ENCODE assay signal across 24 mouse cellular contexts in the genomic region with DNA sequence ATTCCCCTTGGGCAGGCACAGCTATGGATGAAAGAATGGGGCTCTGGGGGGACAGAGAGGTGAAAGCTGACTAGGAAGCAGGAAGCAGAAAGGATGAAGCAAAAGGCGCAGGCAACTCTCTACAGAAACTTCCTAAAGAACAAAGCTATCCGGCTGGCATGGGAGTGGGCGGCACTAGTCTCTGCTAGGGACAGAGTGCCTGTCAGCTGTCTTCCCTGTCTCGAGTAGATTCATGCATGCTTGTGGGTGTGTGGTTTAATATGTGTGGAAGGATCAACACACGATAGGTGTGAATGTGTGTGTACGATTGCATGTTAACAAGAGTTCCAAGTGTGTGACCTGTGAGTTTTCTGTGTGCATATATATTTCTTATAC. TPM values are rescaled to one million over a fixed set of nuclear protein-coding genes. Genes with fewer than 3 reads are reported as not detected.
DNase-seq lines count a peak whose midpoint lies in the region; ATAC-seq and TF ChIP-seq lines count a peak whose summit lies in the region.
"Had no signal": no experiment of that assay in that cellular context is flagged by ENCODE, and none has a peak within 500 bp of the region (broad histone marks: within the 10 kb centered on the region; RNA-seq: fewer than 3 reads in every experiment).

No protein-coding gene starts in this region.

- H3K27ac ChIP-seq in forebrain, embryonic 12.5 days, result no peak overlapping the region
- H3K27ac ChIP-seq in forebrain, embryonic 16.5 days (ENCODE audit: low read length), result no peak overlapping the region
- H3K27ac ChIP-seq in midbrain, embryonic 11.5 days (ENCODE audit: low read depth, low read length), result no peak overlapping the region
- H3K27ac ChIP-seq in midbrain, postnatal 0 days (ENCODE audit: low read depth, low read length), result no peak overlapping the region
- H3K27ac ChIP-seq in kidney, embryonic 16.5 days (ENCODE audit: low read length), result no peak overlapping the region
- H3K27ac ChIP-seq: embryonic facial prominence, embryonic 10.5 days; forebrain, embryonic 15.5 days; heart, embryonic 15.5 days; hindbrain, embryonic 13.5 days; hindbrain, postnatal 0 days had no signal

- WGBS in forebrain, embryonic 12.5 days, result 49% methylated on average over 6 of the region's 6 CpGs
- 40% methylated on average over 6 of the region's 6 CpGs for WGBS in forebrain, embryonic 16.5 days
- WGBS in midbrain, embryonic 11.5 days, result 52% methylated on average over 6 of the region's 6 CpGs
- WGBS in midbrain, postnatal 0 days, result 43% methylated on average over 6 of the region's 6 CpGs
- 68% methylated on average over 6 of the region's 6 CpGs for WGBS in kidney, embryonic 16.5 days

- H3K4me1 ChIP-seq in forebrain, embryonic 12.5 days, result peaks cover 10% of the 10 kb centered on the region
- peaks cover 8% of the 10 kb centered on the region; the same call in 1 of the 2 replicates for H3K4me1 ChIP-seq in forebrain, embryonic 16.5 days (replicated peaks; ENCODE audit: control insufficient read depth, insufficient read depth, low read length)
- no peaks in the 10 kb centered on the region for H3K4me1 ChIP-seq in midbrain, embryonic 11.5 days (ENCODE audit: control insufficient read depth, insufficient read depth, low read length)
- H3K4me1 ChIP-seq in midbrain, postnatal 0 days (ENCODE audit: insufficient read depth, low read length), result no peaks in the 10 kb centered on the region; the same call in 1 of the 2 replicates
- H3K4me1 ChIP-seq in kidney, embryonic 16.5 days (ENCODE audit: insufficient read depth, low read length), result no peaks in the 10 kb centered on the region
- H3K4me1 ChIP-seq: heart, embryonic 15.5 days had no signal

- no peak overlapping the region for H3K9ac ChIP-seq in forebrain, embryonic 12.5 days
- H3K9ac ChIP-seq in forebrain, embryonic 16.5 days (replicated peaks; ENCODE audit: low read depth, low read length), result no peak overlapping the region
- no peak overlapping the region for H3K9ac ChIP-seq in midbrain, embryonic 11.5 days (ENCODE audit: low read length)
- no peak overlapping the region for H3K9ac ChIP-seq in midbrain, postnatal 0 days (replicated peaks; ENCODE audit: low read length, poor library complexity, severe bottlenecking)
- H3K9ac ChIP-seq in kidney, embryonic 16.5 days (replicated peaks; ENCODE audit: low read length), result no peak overlapping the region
- H3K9ac ChIP-seq: forebrain, embryonic 15.5 days; heart, embryonic 15.5 days; hindbrain, embryonic 13.5 days had no signal

- DNase-seq in layer of hippocampus, adult 18-20 months (ENCODE audit: low spot score in 2 of 2), result peak; percentile 13 to 58
- no peak for DNase-seq in layer of hippocampus, postnatal 36 days
- DNase-seq in midbrain, embryonic 11.5 days (ENCODE audit: low spot score, missing footprints), result peak; percentile 69
- DNase-seq in midbrain, postnatal 0 days (ENCODE audit: low spot score), result no peak
- peak; percentile 27 for DNase-seq in brain, adult 2 months (ENCODE audit: low read depth, low spot score)
- DNase-seq: adrenal gland, postnatal 10 days; B cell, adult 2 months; cerebellum, adult 11-12 months; cerebellum, adult 9-10 months; cerebellum, postnatal 36 days; gastrocnemius, postnatal 36 days; heart, adult 18-20 months; heart, postnatal 14 days had no signal

- H3K36me3 ChIP-seq in forebrain, embryonic 12.5 days (replicated peaks), result no peaks in the 10 kb centered on the region
- no peaks in the 10 kb centered on the region for H3K36me3 ChIP-seq in forebrain, embryonic 16.5 days (ENCODE audit: control insufficient read depth, insufficient read depth)
- H3K36me3 ChIP-seq in midbrain, embryonic 11.5 days (ENCODE audit: control insufficient read depth, insufficient read depth, low read length), result no peaks in the 10 kb centered on the region
- H3K36me3 ChIP-seq in midbrain, postnatal 0 days (ENCODE audit: insufficient read depth, low read length), result no peaks in the 10 kb centered on the region
- H3K36me3 ChIP-seq in kidney, embryonic 16.5 days (ENCODE audit: insufficient read depth, low read length), result no peaks in the 10 kb centered on the region
- H3K36me3 ChIP-seq: embryonic facial prominence, embryonic 10.5 days; forebrain, embryonic 15.5 days; G1E; heart, embryonic 15.5 days; hindbrain, embryonic 13.5 days had no signal

- H3K9me3 ChIP-seq in forebrain, embryonic 12.5 days, result no peaks in the 10 kb centered on the region
- no peaks in the 10 kb centered on the region for H3K9me3 ChIP-seq in forebrain, embryonic 16.5 days (ENCODE audit: control insufficient read depth, low read length)
- no peaks in the 10 kb centered on the region for H3K9me3 ChIP-seq in midbrain, embryonic 11.5 days (ENCODE audit: control insufficient read depth, low read length)
- H3K9me3 ChIP-seq in midbrain, postnatal 0 days (ENCODE audit: low read length), result no peaks in the 10 kb centered on the region
- H3K9me3 ChIP-seq in kidney, embryonic 16.5 days (ENCODE audit: low read length), result no peaks in the 10 kb centered on the region
- H3K9me3 ChIP-seq: embryonic facial prominence, embryonic 10.5 days; forebrain, embryonic 15.5 days; G1E; heart, embryonic 15.5 days; hindbrain, embryonic 13.5 days had no signal

- TF ChIP-seq CTCF in midbrain, postnatal 0 days (IDR thresholded peaks at IDR 0.05), result no peak

- no peak for ATAC-seq in forebrain, embryonic 12.5 days (ENCODE audit: low FRiP score)
- ATAC-seq in forebrain, embryonic 16.5 days, result no peak
- no peak for ATAC-seq in midbrain, embryonic 11.5 days (ENCODE audit: low FRiP score)
- no peak for ATAC-seq in midbrain, postnatal 0 days (ENCODE audit: low FRiP score)
- ATAC-seq in kidney, embryonic 16.5 days (ENCODE audit: low FRiP score, low TSS enrichment), result no peak
- ATAC-seq: CD4-positive, CD25-positive, alpha-beta regulatory T cell, adult 4 months; forebrain, embryonic 15.5 days; hindbrain, postnatal 0 days had no signal

- H3K4me3 ChIP-seq in forebrain, embryonic 12.5 days (replicated peaks), result no peak overlapping the region
- H3K4me3 ChIP-seq in forebrain, embryonic 16.5 days (replicated peaks; ENCODE audit: low read length), result no peak overlapping the region
- no peak overlapping the region for H3K4me3 ChIP-seq in midbrain, embryonic 11.5 days (ENCODE audit: low read depth, low read length)
- H3K4me3 ChIP-seq in midbrain, postnatal 0 days (ENCODE audit: low read depth, low read length), result no peak overlapping the region
- H3K4me3 ChIP-seq in kidney, embryonic 16.5 days (ENCODE audit: low read length), result no peak overlapping the region
- H3K4me3 ChIP-seq: embryonic facial prominence, embryonic 10.5 days; forebrain, embryonic 15.5 days; heart, embryonic 15.5 days; hindbrain, embryonic 13.5 days had no signal

- 0 out of 2 replicates have a peak, but pooled peaks cover 3% of the 10 kb centered on the region for H3K27me3 ChIP-seq in forebrain, embryonic 12.5 days
- H3K27me3 ChIP-seq in forebrain, embryonic 16.5 days (replicated peaks; ENCODE audit: control insufficient read depth, insufficient read depth, low read length), result no peaks in the 10 kb centered on the region
- no peaks in the 10 kb centered on the region for H3K27me3 ChIP-seq in midbrain, embryonic 11.5 days (ENCODE audit: control insufficient read depth, insufficient read depth, low read length)
- H3K27me3 ChIP-seq in midbrain, postnatal 0 days (ENCODE audit: insufficient read depth, low read length), result no peaks in the 10 kb centered on the region
- no peaks in the 10 kb centered on the region for H3K27me3 ChIP-seq in kidney, embryonic 16.5 days (ENCODE audit: insufficient read depth, low read length)
- H3K27me3 ChIP-seq: forebrain, embryonic 15.5 days had no signal

- peak overlapping the region; percentile 8; the same call in 1 of the 2 replicates for H3K4me2 ChIP-seq in forebrain, embryonic 12.5 days
- H3K4me2 ChIP-seq in forebrain, embryonic 16.5 days (ENCODE audit: low read length), result no peak overlapping the region
- H3K4me2 ChIP-seq in midbrain, embryonic 11.5 days, result no peak overlapping the region
- no peak overlapping the region for H3K4me2 ChIP-seq in midbrain, postnatal 0 days (ENCODE audit: low read depth, low read length, poor library complexity, severe bottlenecking)
- no peak overlapping the region for H3K4me2 ChIP-seq in kidney, embryonic 16.5 days (replicated peaks; ENCODE audit: low read depth, low read length)
- H3K4me2 ChIP-seq: forebrain, embryonic 15.5 days; heart, embryonic 11.5 days; heart, embryonic 15.5 days; hindbrain, embryonic 13.5 days had no signal

RNA-seq across cellular contexts. Expression of a gene that starts 58.4 kb away (rescaled TPM):
- polyA plus RNA-seq in forebrain, embryonic 12.5 days (2016; fragmentation: Nextera tagmentation; extraction: Ambion mirVana), result 49.3 and 52.8 TPM in 2 replicates
- polyA plus RNA-seq in forebrain, embryonic 16.5 days (2015; fragmentation: Nextera tagmentation; extraction: Ambion mirVana), result 46.8 and 50.6 TPM in 2 replicates
- 10 to 100 TPM; 55.6 to 58.0 TPM for total RNA-seq in layer of hippocampus, adult 18-20 months (2021)
- total RNA-seq in layer of hippocampus, postnatal 36 days (2021), result 10 to 100 TPM; 66.4 to 68.3 TPM
- polyA plus RNA-seq in midbrain, embryonic 11.5 days (2014; fragmentation: Nextera tagmentation; extraction: Ambion mirVana), result 53.9 and 59.1 TPM in 2 replicates
- total RNA-seq in midbrain, postnatal 0 days (2014; rRNA removed), result 53.5 and 68.0 TPM in 2 replicates
- 39.1 and 41.3 TPM in 2 replicates for polyA plus RNA-seq in midbrain, postnatal 0 days (2015; fragmentation: Nextera tagmentation; extraction: Ambion mirVana)
- 54.8 and 57.7 TPM in 2 replicates for polyA plus RNA-seq in kidney, embryonic 16.5 days (2015; fragmentation: Nextera tagmentation; extraction: Ambion mirVana)

Comparison
In these comparisons a context has a peak if more than half of its experiments do, and no peak if none do; other contexts are left out.
1. DNase-seq: peak in layer of hippocampus, adult 18-20 months (2 of 2), midbrain, embryonic 11.5 days (single experiment) and brain, adult 2 months (single experiment); none in layer of hippocampus, postnatal 36 days (0 of 2) and midbrain, postnatal 0 days (single experiment).